Mouse (Mus musculus): ENCODE measurements around the gene Wdr46. TPM values are rescaled to one million over a fixed set of nuclear protein-coding genes. Genes with fewer than 3 reads are reported as not detected.
"Not testable (repeated sequence)": the region's sequence is repeated elsewhere in the genome, so short reads cannot be mapped to it uniquely, and the experiment has no call there.

Wdr46 gene
- polyA plus RNA-seq, 1 experiment, result 58.7 TPM

GRCm38 (mm10) chr17:33994959-33995358 lies 54.5 kb downstream of the Wdr46 start:
- peak overlapping the region; percentile 46 for H3K4me3 ChIP-seq (replicated peaks)
- peaks cover 15% of the 10 kb centered on the region for H3K4me1 ChIP-seq
- peaks cover 17% of the 10 kb centered on the region for H3K36me3 ChIP-seq (replicated peaks; ENCODE audit: low read length)
- H3K9me3 ChIP-seq, result no peaks in the 10 kb centered on the region
- H3K27me3 ChIP-seq (replicated peaks), result no peaks in the 10 kb centered on the region
- TF ChIP-seq GATA1 (IDR thresholded peaks at IDR 0.05; ENCODE audit: borderline replicate concordance, low read length), result no peak
- no peak for TF ChIP-seq FLI1 (IDR thresholded peaks at IDR 0.05; ENCODE audit: low read length)

DNA sequence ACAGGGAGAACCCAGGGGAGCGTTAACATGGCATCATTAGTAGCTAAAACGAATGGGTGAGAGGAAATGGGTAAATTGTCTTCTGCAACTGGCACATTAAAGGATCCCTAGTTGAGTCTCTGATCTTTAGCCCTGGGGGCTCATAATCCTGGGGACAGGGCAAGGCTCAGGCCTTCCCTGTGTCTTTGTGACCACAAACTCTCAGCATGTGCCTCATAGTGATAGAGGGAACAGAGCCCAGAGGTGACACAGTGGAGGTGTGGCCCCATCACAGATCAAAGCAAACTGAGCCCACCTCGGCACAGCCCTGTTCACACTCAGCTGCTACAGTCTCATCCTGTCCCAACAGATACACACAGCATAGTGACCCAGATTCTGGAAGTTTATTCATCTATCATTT lies 55.2 kb downstream of the Wdr46 start:
- Histone ChIP-seq H3K27me3 (replicated peaks) (no peaks in the 10 kb centered on the region), H3K36me3 (replicated peaks; ENCODE audit: low read length) (peaks cover 17% of the 10 kb centered on the region), H3K9me3 (no peaks in the 10 kb centered on the region), H3K4me1 (peaks cover 15% of the 10 kb centered on the region), H3K4me3 (replicated peaks) (no peak overlapping the region)
- no peak for TF ChIP-seq GATA1 (IDR thresholded peaks at IDR 0.05; ENCODE audit: borderline replicate concordance, low read length)
- no peak for TF ChIP-seq FLI1 (IDR thresholded peaks at IDR 0.05; ENCODE audit: low read length)

DNA sequence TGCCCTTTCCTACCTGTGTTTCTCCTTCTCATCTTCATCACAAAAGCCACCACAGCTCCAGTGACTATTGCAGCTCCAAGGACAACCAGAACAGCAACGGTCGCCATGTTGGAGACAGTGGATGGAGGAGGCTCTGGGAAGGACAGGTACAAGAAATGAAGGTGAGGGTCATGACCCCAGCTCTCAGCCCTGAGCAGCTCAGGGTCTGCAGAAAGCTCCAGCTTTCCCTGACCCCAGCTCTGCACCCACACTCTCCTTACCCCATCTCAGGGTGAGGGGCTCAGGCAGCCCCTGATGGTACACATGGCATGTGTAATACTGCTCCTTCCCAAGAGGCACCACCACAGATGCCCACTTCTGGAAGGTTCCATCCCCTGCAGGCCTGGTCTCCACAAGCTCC lies 56.6 kb downstream of the Wdr46 start:
- not testable (repeated sequence) for H3K27me3 ChIP-seq (replicated peaks); H3K9me3 ChIP-seq; H3K4me3 ChIP-seq (replicated peaks)
- Histone ChIP-seq H3K4me1 (peaks cover 12% of the 10 kb centered on the region), H3K36me3 (replicated peaks; ENCODE audit: low read length) (peaks cover 17% of the 10 kb centered on the region)

DNA sequence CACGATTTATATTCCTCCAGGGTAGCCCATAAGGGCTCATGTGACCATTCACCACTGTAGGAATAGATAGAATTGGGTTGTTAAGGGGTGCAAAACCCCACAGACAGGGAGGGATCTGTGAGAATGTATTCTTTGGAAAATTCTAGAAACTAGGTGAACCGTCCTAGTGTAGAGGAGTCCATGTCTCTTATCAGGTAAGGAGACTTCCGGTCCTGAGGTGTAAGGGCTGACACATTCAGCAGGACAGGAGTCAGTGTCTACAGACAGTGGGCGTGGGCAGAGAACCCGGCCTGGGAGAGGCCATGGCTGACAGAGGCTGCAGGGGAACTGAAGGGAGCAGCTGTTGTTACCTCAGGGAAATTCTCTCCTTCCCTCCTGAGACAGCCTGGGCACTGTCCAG lies 58.2 kb downstream of the Wdr46 start:
- H3K4me3 ChIP-seq (replicated peaks), result peak overlapping the region; percentile 69
- not testable (repeated sequence) for H3K9me3 ChIP-seq
- H3K4me1 ChIP-seq, result peaks cover 11% of the 10 kb centered on the region

More for the DNA sequence above, 58.2 kb downstream of the Wdr46 start:
- not testable (repeated sequence) for H3K27me3 ChIP-seq (replicated peaks)
- peaks cover 17% of the 10 kb centered on the region for H3K36me3 ChIP-seq (replicated peaks; ENCODE audit: low read length)

Other genes with a start within 250 kb of the Wdr46 start
- gene March2, start 222.0 kb upstream of the Wdr46 start, polyA plus RNA-seq (2012; ENCODE audit: insufficient read depth, low replicate concordance), result 77.9 and 126 TPM in 2 replicates
- gene Rab11b, start 180.1 kb upstream of the Wdr46 start, polyA plus RNA-seq (2012; ENCODE audit: insufficient read depth, low replicate concordance), result 140 and 309 TPM in 2 replicates
- 0.59 and 1.5 TPM in 2 replicates for gene Angptl4, start 158.8 kb upstream of the Wdr46 start, polyA plus RNA-seq (2012; ENCODE audit: insufficient read depth, low replicate concordance)
- 3.8 and 3.9 TPM in 2 replicates for gene Kank3, start 130.1 kb upstream of the Wdr46 start, polyA plus RNA-seq (2012; ENCODE audit: insufficient read depth, low replicate concordance)
- 840 and 6,431 TPM in 2 replicates for gene Rps28, start 116.1 kb upstream of the Wdr46 start, polyA plus RNA-seq (2012; ENCODE audit: insufficient read depth, low replicate concordance)
- 1,277 and 1,645 TPM in 2 replicates for gene Ndufa7, start 116.1 kb upstream of the Wdr46 start, polyA plus RNA-seq (2012; ENCODE audit: insufficient read depth, low replicate concordance)
- 16.0 and 94.0 TPM in 2 replicates for gene Cd320, start 97.6 kb upstream of the Wdr46 start, polyA plus RNA-seq (2012; ENCODE audit: insufficient read depth, low replicate concordance)
- gene Gm7029, start 66.8 kb upstream of the Wdr46 start, polyA plus RNA-seq (2012; ENCODE audit: insufficient read depth, low replicate concordance), result not detected in 2 replicates
- 9.8 and 31.7 TPM in 2 replicates for gene Kifc1, start 50.0 kb upstream of the Wdr46 start, polyA plus RNA-seq (2012; ENCODE audit: insufficient read depth, low replicate concordance)
- not detected in 2 replicates for gene Platr17, start 35.5 kb upstream of the Wdr46 start, polyA plus RNA-seq (2012; ENCODE audit: insufficient read depth, low replicate concordance)
- gene Daxx, start 31.2 kb upstream of the Wdr46 start, polyA plus RNA-seq (2012; ENCODE audit: insufficient read depth, low replicate concordance), result 11.0 and 20.0 TPM in 2 replicates
- 362 and 606 TPM in 2 replicates for gene Tapbp, start 24.8 kb upstream of the Wdr46 start, polyA plus RNA-seq (2012; ENCODE audit: insufficient read depth, low replicate concordance)
- 45.3 and 51.7 TPM in 2 replicates for gene Zbtb22, start 24.8 kb upstream of the Wdr46 start, polyA plus RNA-seq (2012; ENCODE audit: insufficient read depth, low replicate concordance)
- 90.4 and 221 TPM in 2 replicates for gene Rgl2, start 11.1 kb upstream of the Wdr46 start, polyA plus RNA-seq (2012; ENCODE audit: insufficient read depth, low replicate concordance)
- gene Pfdn6, start 317 bp upstream of the Wdr46 start, polyA plus RNA-seq (2012; ENCODE audit: insufficient read depth, low replicate concordance), result 39.4 and 269 TPM in 2 replicates
- 15.5 and 19.7 TPM in 2 replicates for gene B3galt4, start 10.8 kb downstream of the Wdr46 start, polyA plus RNA-seq (2012; ENCODE audit: insufficient read depth, low replicate concordance)
- 75.8 and 138 TPM in 2 replicates for gene Vps52, start 15.2 kb downstream of the Wdr46 start, polyA plus RNA-seq (2012; ENCODE audit: insufficient read depth, low replicate concordance)
- 17.5 and 129 TPM in 2 replicates for gene Rps18, start 15.3 kb downstream of the Wdr46 start, polyA plus RNA-seq (2012; ENCODE audit: insufficient read depth, low replicate concordance)
- gene H2-K1, start 59.7 kb downstream of the Wdr46 start, polyA plus RNA-seq (2012; ENCODE audit: insufficient read depth, low replicate concordance), result 144 and 307 TPM in 2 replicates
- gene Ring1, start 84.0 kb downstream of the Wdr46 start, polyA plus RNA-seq (2012; ENCODE audit: insufficient read depth, low replicate concordance), result 5.3 and 24.9 TPM in 2 replicates
- 12.4 and 22.2 TPM in 2 replicates for gene H2-Ke6, start 87.4 kb downstream of the Wdr46 start, polyA plus RNA-seq (2012; ENCODE audit: insufficient read depth, low replicate concordance)
- 63.6 and 95.7 TPM in 2 replicates for gene Slc39a7, start 91.0 kb downstream of the Wdr46 start, polyA plus RNA-seq (2012; ENCODE audit: insufficient read depth, low replicate concordance)
- 66.5 and 117 TPM in 2 replicates for gene Rxrb, start 91.2 kb downstream of the Wdr46 start, polyA plus RNA-seq (2012; ENCODE audit: insufficient read depth, low replicate concordance)
- 19.6 and 36.5 TPM in 2 replicates for gene Col11a2, start 98.8 kb downstream of the Wdr46 start, polyA plus RNA-seq (2012; ENCODE audit: insufficient read depth, low replicate concordance)
- 9.5 and 12.1 TPM in 2 replicates for gene H2-Oa, start 151.7 kb downstream of the Wdr46 start, polyA plus RNA-seq (2012; ENCODE audit: insufficient read depth, low replicate concordance)
- gene H2-DMa, start 178.9 kb downstream of the Wdr46 start, polyA plus RNA-seq (2012; ENCODE audit: insufficient read depth, low replicate concordance), result 19.3 and 32.1 TPM in 2 replicates
- 174 and 242 TPM in 2 replicates for gene Brd2, start 182.0 kb downstream of the Wdr46 start, polyA plus RNA-seq (2012; ENCODE audit: insufficient read depth, low replicate concordance)
- 1.5 TPM in 1 of 2 replicates, not detected in the other for gene H2-DMb2, start 202.6 kb downstream of the Wdr46 start, polyA plus RNA-seq (2012; ENCODE audit: insufficient read depth, low replicate concordance)
- 1.1 TPM in 1 of 2 replicates, not detected in the other for gene H2-DMb1, start 212.4 kb downstream of the Wdr46 start, polyA plus RNA-seq (2012; ENCODE audit: insufficient read depth, low replicate concordance)
- gene Tap1, start 246.9 kb downstream of the Wdr46 start, polyA plus RNA-seq (2012; ENCODE audit: insufficient read depth, low replicate concordance), result 27.1 and 27.9 TPM in 2 replicates
- 15.3 and 32.2 TPM in 2 replicates for gene Psmb9, start 247.1 kb downstream of the Wdr46 start, polyA plus RNA-seq (2012; ENCODE audit: insufficient read depth, low replicate concordance)